Mouse (Mus musculus) liver, adult 2 months (tissue): ENCODE data around the gene Il11. TPM values are rescaled to one million over a fixed set of nuclear protein-coding genes. Genes with fewer than 3 reads are reported as not detected.

ENCODE experiments used
- DNase-seq: peaks from one replicate; pipeline ENCODE4 v3.0.0-alpha.2; 2011; ENCODE audit warnings: low read depth, low spot score; ENCODE audit errors: extremely low read depth
- H3K27ac ChIP-seq: fragments of 200-500 bp; replicated peaks from 2 replicates; pipeline ENCODE4 v1.5.1; 2012; ENCODE audit warnings: low read depth, mild to moderate bottlenecking, control low read depth, inconsistent platforms, low read length; ENCODE audit not compliant: insufficient read depth
- H3K27me3 ChIP-seq: fragments of 200-500 bp; 2 replicates; pipeline ENCODE4 v1.6.1; 2012; ENCODE audit warnings: mild to moderate bottlenecking, moderate library complexity, low read length, inconsistent platforms; ENCODE audit not compliant: control insufficient read depth, insufficient read depth
- H3K36me3 ChIP-seq: fragments of 200-500 bp; 2 replicates; pipeline ENCODE4 v1.6.1; 2012; ENCODE audit warnings: low read length, inconsistent platforms; ENCODE audit not compliant: control insufficient read depth, insufficient read depth
- H3K4me1 ChIP-seq: fragments of 200-500 bp; 2 replicates; pipeline ENCODE4 v1.6.1; 2011; ENCODE audit warnings: low read length; ENCODE audit not compliant: control insufficient read depth, insufficient read depth
- H3K4me3 ChIP-seq: fragments of 200-500 bp; 2 replicates; pipeline ENCODE4 v1.5.1; 2011; ENCODE audit warnings: low read depth, mild to moderate bottlenecking, control low read depth, low read length, moderate library complexity; ENCODE audit not compliant: insufficient read depth
- H3K79me2 ChIP-seq: fragments of 200-500 bp; 2 replicates; pipeline ENCODE4 v1.6.1; 2012; ENCODE audit warnings: inconsistent platforms, mild to moderate bottlenecking, low read length, moderate library complexity; ENCODE audit not compliant: control insufficient read depth, insufficient read depth
- H3K9ac ChIP-seq: fragments of 200-500 bp; 2 replicates; pipeline ENCODE4 v1.6.1; 2012; ENCODE audit warnings: low read depth, mild to moderate bottlenecking, control low read depth, inconsistent platforms, low read length
- CTCF ChIP-seq: fragments of 200-500 bp; IDR thresholded peaks from 2 replicates; pipeline ENCODE4 v1.5.1; 2011; ENCODE audit warnings: low read depth, low read length, control low read depth
- POLR2A ChIP-seq: fragments of 200-500 bp; IDR thresholded peaks from 2 replicates; pipeline ENCODE4 v1.6.1; 2011; ENCODE audit warnings: low read length, control low read depth; ENCODE audit not compliant: insufficient read depth; ENCODE audit errors: extremely low read depth
- WGBS: fragments of 180-500 bp; shearing (Covaris S2); methylation state at CpG from one replicate; pipeline ENCODE4 v1.1.7; 2018; 5-methylcytosine and 5-hydroxymethylcytosine counted together
- polyA plus RNA-seq: library from polyadenylated mRNA; depleted of rRNA; stranded (reverse); fragments of >200 nt; gene quantifications from 2 replicates; pipeline ENCODE4 v1.2.3, GENCODE M21; 2012; rRNA removed
- total RNA-seq: library from RNA; depleted of rRNA; stranded (reverse); fragments of >200 nt; gene quantifications from 2 replicates; pipeline ENCODE4 v1.2.3, GENCODE M21; 2014; rRNA removed

The Il11 gene
- total and polyA plus RNA-seq, 2 experiments: 0.09 TPM; not detected in 1

DNA sequence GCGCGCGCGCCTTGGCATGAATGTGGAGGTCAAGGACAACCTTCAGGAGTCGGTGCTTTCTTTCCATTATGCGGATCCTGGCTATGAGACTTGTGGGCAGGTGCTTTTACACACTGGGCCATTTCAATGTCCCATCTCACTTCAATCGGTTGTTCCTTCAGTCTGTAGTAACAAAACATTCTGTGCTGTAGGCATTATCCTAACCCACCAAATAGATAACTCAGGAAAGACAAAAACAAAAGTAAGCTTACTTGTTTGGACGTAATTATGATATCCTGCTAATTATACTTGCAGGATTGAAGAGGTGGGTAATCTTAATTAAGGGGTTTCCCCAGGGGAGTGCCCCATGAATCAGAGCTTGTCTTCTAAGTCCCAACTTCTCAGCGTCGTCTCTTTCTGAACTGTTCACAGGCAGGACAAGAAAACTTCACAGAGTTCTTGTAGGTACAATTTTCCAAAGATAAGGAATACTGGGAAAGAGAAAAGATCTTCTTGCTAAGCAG is 43.6 kb downstream of the Il11 start:
- Histone ChIP-seq H3K27me3 (no peaks in the 10 kb centered on the region), H3K4me3 (peak overlapping the region; percentile 40; the same call in 1 of the 2 replicates), H3K36me3 (no peaks in the 10 kb centered on the region), H3K4me1 (0 out of 2 replicates have a peak, but pooled peaks cover 5% of the 10 kb centered on the region), H3K9ac (no peak overlapping the region), H3K27ac (peak overlapping the region; percentile 17; the same call in 1 of the 2 replicates), H3K79me2 (0 out of 2 replicates have a peak, but pooled peaks cover 2% of the 10 kb centered on the region)
- 46% methylated on average over 10 of the region's 10 CpGs for WGBS
- DNase-seq: no peak
- no peak for TF ChIP-seq POLR2A
- no peak for TF ChIP-seq CTCF

DNA sequence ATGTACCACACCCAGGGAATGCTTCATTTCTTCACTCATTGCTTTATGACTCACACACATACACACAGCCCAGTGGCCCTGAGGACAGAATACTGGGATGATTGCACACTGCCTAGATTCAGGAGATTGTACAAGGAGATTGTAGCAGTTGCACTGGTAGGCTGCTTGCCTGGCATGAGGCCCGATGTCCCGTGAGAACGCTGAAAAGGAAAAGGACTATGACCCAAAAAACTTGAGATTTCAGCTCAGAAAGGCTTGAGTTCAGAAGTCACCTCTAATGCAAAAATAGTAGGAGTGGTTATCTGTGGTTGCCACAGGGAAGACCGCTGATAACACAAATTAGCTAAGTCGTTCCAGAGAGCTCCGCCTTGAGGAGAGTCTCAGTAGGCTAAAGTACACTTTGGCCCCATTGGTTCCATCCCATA is 49.7 kb downstream of the Il11 start:
- WGBS: 30% methylated on average over 6 of the region's 6 CpGs
- TF ChIP-seq CTCF (no peak), POLR2A (no peak)
- H3K4me1 ChIP-seq: no peaks in the 10 kb centered on the region
- no peaks in the 10 kb centered on the region for H3K27me3 ChIP-seq
- no peaks in the 10 kb centered on the region for H3K36me3 ChIP-seq
- H3K9ac ChIP-seq: no peak overlapping the region
- H3K27ac ChIP-seq: no peak overlapping the region
- no peaks in the 10 kb centered on the region for H3K79me2 ChIP-seq
- H3K4me3 ChIP-seq: no peak overlapping the region
- peak; percentile 13 for DNase-seq

DNA sequence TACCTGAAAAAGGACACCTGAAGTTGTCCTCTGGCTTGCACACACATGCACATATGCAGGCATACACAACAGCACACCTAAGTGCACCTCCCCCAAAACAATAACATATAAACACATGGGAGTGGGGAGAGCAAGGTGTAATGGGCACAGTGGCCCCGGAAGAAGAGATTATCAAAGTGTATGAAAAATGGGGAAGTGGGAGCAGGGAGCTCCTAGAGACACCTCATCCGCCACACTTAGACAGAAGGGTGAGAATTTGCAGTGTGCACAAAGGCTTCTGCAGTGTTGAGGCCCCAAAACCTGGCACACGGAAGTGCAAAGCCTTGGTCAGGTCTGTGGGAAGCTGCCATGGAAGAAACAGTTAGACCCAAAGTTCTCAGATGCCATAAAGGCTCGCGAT is 51.6 kb downstream of the Il11 start:
- Histone ChIP-seq H3K36me3 (no peaks in the 10 kb centered on the region), H3K4me1 (no peaks in the 10 kb centered on the region), H3K9ac (no peak overlapping the region), H3K27me3 (no peaks in the 10 kb centered on the region), H3K4me3 (no peak overlapping the region), H3K27ac (no peak overlapping the region), H3K79me2 (no peaks in the 10 kb centered on the region)
- 86% methylated on average over 5 of the region's 5 CpGs for WGBS
- DNase-seq: no peak
- TF ChIP-seq CTCF (no peak), POLR2A (no peak)

DNA sequence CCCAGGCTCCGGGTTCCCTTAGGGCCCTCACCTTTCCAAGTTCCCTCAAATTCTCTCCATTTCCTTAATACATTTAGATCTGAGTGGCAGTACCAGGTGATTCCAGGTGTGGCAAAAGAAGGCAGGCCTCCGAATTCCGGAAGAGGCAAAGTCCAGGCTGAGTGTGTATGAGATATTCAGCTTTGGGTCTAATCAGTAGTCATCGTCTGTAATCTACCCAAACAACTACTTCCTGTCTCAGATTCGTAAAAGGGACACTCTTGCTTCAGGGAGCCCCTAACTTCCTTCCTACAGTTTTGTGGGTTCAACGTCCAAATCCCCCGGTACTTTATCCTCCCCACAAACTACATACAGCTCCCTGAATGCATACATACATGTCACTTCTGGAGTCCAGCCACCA is 57.5 kb downstream of the Il11 start, which contains the start of gene Tmem150b:
Tmem150b (minus strand) TSS at position 81 of the 400 bp plus-strand sequence.
- no peaks in the 10 kb centered on the region for H3K79me2 ChIP-seq
- no peaks in the 10 kb centered on the region for H3K4me1 ChIP-seq
- WGBS: 68% methylated on average over 7 of the region's 7 CpGs
- H3K27ac ChIP-seq: peak within 1 kb of the TSS; percentile 60
- no peak within 1 kb of the TSS for H3K4me3 ChIP-seq
- 0 out of 2 replicates have a peak within 1 kb of the TSS, but pooled peaks have one; percentile 23 for H3K9ac ChIP-seq
- no peak for DNase-seq
- H3K27me3 ChIP-seq: peaks cover 3% of the 10 kb centered on the region; the same call in 1 of the 2 replicates
- H3K36me3 ChIP-seq: no peaks in the 10 kb centered on the region
- TF ChIP-seq CTCF: no peak
- no peak for TF ChIP-seq POLR2A

DNA sequence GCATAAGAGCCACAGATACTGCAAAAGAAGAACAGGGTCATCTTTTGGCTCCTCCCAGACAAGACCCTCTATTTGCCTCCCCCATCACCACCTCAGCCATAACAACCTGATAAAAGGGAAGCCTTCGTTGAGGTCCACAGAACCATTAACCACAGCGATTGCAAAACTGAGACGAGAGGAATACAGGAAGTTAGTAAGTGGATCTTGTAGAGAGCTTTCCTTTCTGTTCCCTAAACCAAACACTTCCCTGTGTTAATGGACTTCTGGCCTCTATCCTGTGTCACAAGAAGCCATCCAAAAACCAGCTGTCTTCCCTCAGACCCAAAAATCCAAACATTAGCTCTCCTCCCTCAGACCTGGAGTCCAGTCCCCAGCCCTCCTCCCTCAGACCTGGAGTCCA is 58.3 kb downstream of the Il11 start:
- Histone ChIP-seq H3K36me3 (no peaks in the 10 kb centered on the region), H3K9ac (no peak overlapping the region), H3K4me3 (no peak overlapping the region), H3K27ac (peak overlapping the region; percentile 60), H3K27me3 (peaks cover 3% of the 10 kb centered on the region; the same call in 1 of the 2 replicates), H3K4me1 (no peaks in the 10 kb centered on the region), H3K79me2 (no peaks in the 10 kb centered on the region)
- no peak for TF ChIP-seq POLR2A
- no peak for TF ChIP-seq CTCF
- DNase-seq: peak; percentile 31
- WGBS: 26% methylated on average over 3 of the region's 3 CpGs

DNA sequence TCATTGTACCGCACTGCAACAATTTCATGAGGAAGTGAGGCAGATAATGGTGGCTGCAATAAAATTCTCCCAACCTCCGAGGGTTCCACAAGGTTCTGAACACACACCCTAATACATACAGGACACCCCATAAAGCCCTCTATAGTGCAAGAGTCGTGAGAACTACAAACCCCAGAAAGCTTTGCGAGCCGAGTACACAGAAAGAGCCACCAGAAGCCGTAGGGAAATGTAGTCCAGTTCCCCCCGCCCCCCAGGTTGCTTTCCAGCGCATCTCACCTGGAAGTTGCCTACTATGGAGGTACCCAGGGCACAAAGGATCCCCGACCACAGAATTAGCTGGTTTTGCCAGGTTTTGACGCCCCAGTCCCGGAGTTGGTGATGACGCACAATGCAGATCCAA is 59.2 kb downstream of the Il11 start:
- H3K4me1 ChIP-seq: no peaks in the 10 kb centered on the region
- H3K36me3 ChIP-seq: no peaks in the 10 kb centered on the region
- no peaks in the 10 kb centered on the region for H3K79me2 ChIP-seq
- H3K27me3 ChIP-seq: peaks cover 3% of the 10 kb centered on the region; the same call in 1 of the 2 replicates
- TF ChIP-seq CTCF (no peak), POLR2A (no peak)
- peak overlapping the region; percentile 50 for H3K4me3 ChIP-seq
- 0 out of 2 replicates have a peak overlapping the region, but pooled peaks have one; percentile 51 for H3K9ac ChIP-seq
- 33% methylated on average over 12 of the region's 12 CpGs for WGBS
- peak overlapping the region; percentile 40 for H3K27ac ChIP-seq
- no peak for DNase-seq

Other genes starting within 250 kb of the Il11 start
- not detected in 2 replicates for gene Syt5, start 235.3 kb downstream of the Il11 start, total RNA-seq
- not detected in 2 replicates for gene Syt5, start 235.3 kb downstream of the Il11 start, polyA plus RNA-seq
- gene Ptprh, start 178.8 kb downstream of the Il11 start, total RNA-seq: 0.18 TPM in 1 of 2 replicates, not detected in the other
- gene Ptprh, start 178.8 kb downstream of the Il11 start, polyA plus RNA-seq: not detected in 2 replicates
- gene Tmem86b, start 151.4 kb downstream of the Il11 start, total RNA-seq: 39.5 and 55.7 TPM in 2 replicates
- 404 and 475 TPM in 2 replicates for gene Tmem86b, start 151.4 kb downstream of the Il11 start, polyA plus RNA-seq
- 47.6 and 54.2 TPM in 2 replicates for gene Ppp6r1, start 123.8 kb downstream of the Il11 start, total RNA-seq
- gene Ppp6r1, start 123.8 kb downstream of the Il11 start, polyA plus RNA-seq: 77.5 and 79.2 TPM in 2 replicates
- 18.2 and 25.5 TPM in 2 replicates for gene Hspbp1, start 97.8 kb downstream of the Il11 start, total RNA-seq
- gene Hspbp1, start 97.8 kb downstream of the Il11 start, polyA plus RNA-seq: 27.3 and 30.6 TPM in 2 replicates
- gene Brsk1, start 92.3 kb downstream of the Il11 start, total RNA-seq: 0.07 and 0.09 TPM in 2 replicates
- gene Brsk1, start 92.3 kb downstream of the Il11 start, polyA plus RNA-seq: 0.27 and 0.40 TPM in 2 replicates
- gene Tmem150b, start 57.6 kb downstream of the Il11 start, total RNA-seq: 0.07 and 0.28 TPM in 2 replicates
- 0.19 and 0.44 TPM in 2 replicates for gene Tmem150b, start 57.6 kb downstream of the Il11 start, polyA plus RNA-seq
- gene Kmt5c, start 42.7 kb downstream of the Il11 start, total RNA-seq: 7.8 and 9.5 TPM in 2 replicates
- gene Kmt5c, start 42.7 kb downstream of the Il11 start, polyA plus RNA-seq: 23.5 and 35.1 TPM in 2 replicates
- not detected in 2 replicates for gene Cox6b2, start 29.8 kb downstream of the Il11 start, total RNA-seq
- 0.67 and 1.3 TPM in 2 replicates for gene Cox6b2, start 29.8 kb downstream of the Il11 start, polyA plus RNA-seq
- not detected in 2 replicates for gene Fam71e2, start 11.6 kb downstream of the Il11 start, total RNA-seq
- not detected in 2 replicates for gene Fam71e2, start 11.6 kb downstream of the Il11 start, polyA plus RNA-seq
- gene Tmem190, start 78 bp upstream of the Il11 start, total RNA-seq: not detected in 2 replicates
- not detected in 2 replicates for gene Tmem190, start 78 bp upstream of the Il11 start, polyA plus RNA-seq
- 16.4 and 17.3 TPM in 2 replicates for gene Tmem238, start 6.8 kb upstream of the Il11 start, total RNA-seq
- 73.2 and 92.1 TPM in 2 replicates for gene Tmem238, start 6.8 kb upstream of the Il11 start, polyA plus RNA-seq
- 58.4 and 69.2 TPM in 2 replicates for gene Rpl28, start 10.0 kb upstream of the Il11 start, total RNA-seq
- gene Rpl28, start 10.0 kb upstream of the Il11 start, polyA plus RNA-seq: 211 and 226 TPM in 2 replicates
- 22.4 and 24.2 TPM in 2 replicates for gene Ube2s, start 29.7 kb upstream of the Il11 start, total RNA-seq
- gene Ube2s, start 29.7 kb upstream of the Il11 start, polyA plus RNA-seq: 45.9 and 74.3 TPM in 2 replicates
- gene Shisa7, start 61.8 kb upstream of the Il11 start, total RNA-seq: under 0.01 TPM in 1 of 2 replicates, not detected in the other
- gene Shisa7, start 61.8 kb upstream of the Il11 start, polyA plus RNA-seq: 0.02 and 0.12 TPM in 2 replicates
- gene Isoc2b, start 87.4 kb upstream of the Il11 start, total RNA-seq: 23.6 and 40.2 TPM in 2 replicates
- gene Isoc2b, start 87.4 kb upstream of the Il11 start, polyA plus RNA-seq: 24.0 and 34.6 TPM in 2 replicates
- gene Isoc2a, start 94.3 kb upstream of the Il11 start, total RNA-seq: 54.3 and 63.5 TPM in 2 replicates
- 103 and 110 TPM in 2 replicates for gene Isoc2a, start 94.3 kb upstream of the Il11 start, polyA plus RNA-seq
- not detected in 2 replicates for gene Gm36210, start 123.7 kb upstream of the Il11 start, total RNA-seq
- gene Gm36210, start 123.7 kb upstream of the Il11 start, polyA plus RNA-seq: 0.13 TPM in 1 of 2 replicates, not detected in the other
- 0.55 and 0.74 TPM in 2 replicates for gene Zfp628, start 132.4 kb upstream of the Il11 start, total RNA-seq
- 6.2 and 8.3 TPM in 2 replicates for gene Zfp628, start 132.4 kb upstream of the Il11 start, polyA plus RNA-seq
- gene Nat14, start 139.2 kb upstream of the Il11 start, total RNA-seq: 0.20 and 0.28 TPM in 2 replicates
- 0.66 and 0.75 TPM in 2 replicates for gene Nat14, start 139.2 kb upstream of the Il11 start, polyA plus RNA-seq
- 0.07 and 0.18 TPM in 2 replicates for gene Ssc5d, start 142.9 kb upstream of the Il11 start, total RNA-seq
- gene Ssc5d, start 142.9 kb upstream of the Il11 start, polyA plus RNA-seq: 0.14 and 0.26 TPM in 2 replicates
- not detected in 2 replicates for gene Sbk2, start 181.5 kb upstream of the Il11 start, total RNA-seq
- gene Sbk2, start 181.5 kb upstream of the Il11 start, polyA plus RNA-seq: 0.12 TPM in 1 of 2 replicates, not detected in the other
- not detected in 2 replicates for gene Sbk3, start 188.3 kb upstream of the Il11 start, total RNA-seq
- not detected in 2 replicates for gene Sbk3, start 188.3 kb upstream of the Il11 start, polyA plus RNA-seq
- gene Zfp579, start 213.3 kb upstream of the Il11 start, total RNA-seq: 1.2 TPM in 2 replicates
- 10.8 and 13.0 TPM in 2 replicates for gene Zfp579, start 213.3 kb upstream of the Il11 start, polyA plus RNA-seq
- 6.7 and 10.7 TPM in 2 replicates for gene Zfp524, start 231.6 kb upstream of the Il11 start, total RNA-seq
- gene Zfp524, start 231.6 kb upstream of the Il11 start, polyA plus RNA-seq: 38.3 and 41.1 TPM in 2 replicates
- 6.2 and 6.8 TPM in 2 replicates for gene Fiz1, start 231.8 kb upstream of the Il11 start, total RNA-seq
- 18.0 and 19.3 TPM in 2 replicates for gene Fiz1, start 231.8 kb upstream of the Il11 start, polyA plus RNA-seq
- gene Gm44973, start 232.6 kb upstream of the Il11 start, total RNA-seq: 0.55 and 1.1 TPM in 2 replicates
- gene Gm44973, start 232.6 kb upstream of the Il11 start, polyA plus RNA-seq: not detected in 2 replicates
- gene Zfp865, start 237.5 kb upstream of the Il11 start, total RNA-seq: 4.1 and 4.3 TPM in 2 replicates
- gene Zfp865, start 237.5 kb upstream of the Il11 start, polyA plus RNA-seq: 11.2 and 14.6 TPM in 2 replicates
- gene Ccdc106, start 237.7 kb upstream of the Il11 start, total RNA-seq: 0.20 and 0.28 TPM in 2 replicates
- gene Ccdc106, start 237.7 kb upstream of the Il11 start, polyA plus RNA-seq: 0.30 and 0.35 TPM in 2 replicates